Mouse (Mus musculus) forebrain, embryonic 12.5 days (tissue): ENCODE data around the gene AI464131. TPM values are rescaled to one million over a fixed set of nuclear protein-coding genes. Genes with fewer than 3 reads are reported as not detected.

Source experiments
- ATAC-seq: fragments of 200-750 bp; cut with Nextera tagmentation; 2 replicates; pipeline ENCODE4 v1.8.0; 2017; ENCODE audit warnings: moderate TSS enrichment; ENCODE audit not compliant: low FRiP score
- H3K27ac ChIP-seq: fragments of 300-500 bp; sonication (generic); 2 replicates; pipeline ENCODE4 v1.5.1; 2016; ENCODE audit warnings: mild to moderate bottlenecking
- H3K27me3 ChIP-seq: fragments of 300-500 bp; sonication (generic); 2 replicates; pipeline ENCODE4 v1.6.1; 2016; ENCODE audit warnings: mild to moderate bottlenecking
- H3K36me3 ChIP-seq: fragments of 300-500 bp; sonication (generic); replicated peaks from 2 replicates; pipeline ENCODE4 v1.6.1; 2016; ENCODE audit warnings: mild to moderate bottlenecking
- H3K4me1 ChIP-seq: fragments of 300-500 bp; sonication (generic); 2 replicates; pipeline ENCODE4 v1.6.1; 2016
- H3K4me2 ChIP-seq: fragments of 300-500 bp; sonication (generic); 2 replicates; pipeline ENCODE4 v1.6.1; 2016; ENCODE audit warnings: mild to moderate bottlenecking, moderate library complexity
- H3K4me3 ChIP-seq: fragments of 300-500 bp; sonication (generic); replicated peaks from 2 replicates; pipeline ENCODE4 v1.5.1; 2016; ENCODE audit warnings: mild to moderate bottlenecking
- H3K9ac ChIP-seq: fragments of 300-500 bp; sonication (generic); 2 replicates; pipeline ENCODE4 v1.6.1; 2016; ENCODE audit warnings: mild to moderate bottlenecking
- H3K9me3 ChIP-seq: fragments of 300-500 bp; sonication (generic); 2 replicates; pipeline ENCODE4 v1.6.1; 2016
- WGBS: fragments of 180-500 bp; shearing (Covaris S2); methylation state at CpG from one replicate; pipeline ENCODE4 v1.1.7; 2016; 5-methylcytosine and 5-hydroxymethylcytosine counted together
- polyA plus RNA-seq: library from polyadenylated mRNA; unstranded; fragments of >200 nt; fragmentation: Nextera tagmentation; extraction: Ambion mirVana; gene quantifications from 2 replicates; pipeline ENCODE4 v1.2.1, GENCODE M21; 2016

The AI464131 gene
- polyA plus RNA-seq, 1 experiment from 2014 or later: 6.3 TPM

- Histone ChIP-seq H3K4me2 (no peak overlapping the region), H3K27me3 (no peaks in the 10 kb centered on the region), H3K36me3 (peaks cover 13% of the 10 kb centered on the region; the same call in 1 of the 2 replicates), H3K9me3 (no peaks in the 10 kb centered on the region), H3K9ac (no peak overlapping the region), H3K27ac (peak overlapping the region; percentile 20; the same call in 1 of the 2 replicates), H3K4me3 (no peak overlapping the region), H3K4me1 (peaks cover 2% of the 10 kb centered on the region; the same call in 1 of the 2 replicates)
- no peak for ATAC-seq
- 65% methylated on average over 6 of the region's 6 CpGs for WGBS
These were observed 21.3 kb downstream of the AI464131 start for GRCm38 (mm10) chr4:41481601-41482017.

GRCm38 (mm10) chr4:41480254-41480653 is 22.6 kb downstream of the AI464131 start:
- Histone ChIP-seq H3K4me2 (no peak overlapping the region), H3K4me1 (peaks cover 2% of the 10 kb centered on the region; the same call in 1 of the 2 replicates), H3K27ac (no peak overlapping the region), H3K36me3 (peaks cover 13% of the 10 kb centered on the region; the same call in 1 of the 2 replicates), H3K9me3 (no peaks in the 10 kb centered on the region), H3K9ac (no peak overlapping the region), H3K4me3 (no peak overlapping the region), H3K27me3 (no peaks in the 10 kb centered on the region)
- WGBS: 86% methylated on average over 8 of the region's 8 CpGs
- no peak for ATAC-seq

GRCm38 (mm10) chr4:41479456-41479804 is 23.4 kb downstream of the AI464131 start:
- 75% methylated on average over 1 of the region's 1 CpGs for WGBS
- H3K27ac ChIP-seq: no peak overlapping the region
- no peak overlapping the region for H3K4me3 ChIP-seq
- H3K4me1 ChIP-seq: peaks cover 2% of the 10 kb centered on the region; the same call in 1 of the 2 replicates
- peaks cover 13% of the 10 kb centered on the region; the same call in 1 of the 2 replicates for H3K36me3 ChIP-seq
- no peak for ATAC-seq
- no peak overlapping the region for H3K9ac ChIP-seq
- H3K4me2 ChIP-seq: no peak overlapping the region
- no peaks in the 10 kb centered on the region for H3K9me3 ChIP-seq
- H3K27me3 ChIP-seq: no peaks in the 10 kb centered on the region

- Histone ChIP-seq H3K4me3 (no peak overlapping the region), H3K9me3 (no peaks in the 10 kb centered on the region), H3K36me3 (peaks cover 13% of the 10 kb centered on the region; the same call in 1 of the 2 replicates), H3K4me2 (no peak overlapping the region), H3K9ac (no peak overlapping the region), H3K27me3 (no peaks in the 10 kb centered on the region), H3K27ac (no peak overlapping the region), H3K4me1 (peaks cover 2% of the 10 kb centered on the region; the same call in 1 of the 2 replicates)
- WGBS: 61% methylated on average over 4 of the region's 4 CpGs
- ATAC-seq: no peak
These were observed 24.0 kb downstream of the AI464131 start for GRCm38 (mm10) chr4:41478751-41479455.

- no peak for ATAC-seq
- H3K36me3 ChIP-seq: peaks cover 13% of the 10 kb centered on the region; the same call in 1 of the 2 replicates
- WGBS: 88% methylated on average over 9 of the region's 9 CpGs
These were observed 25.2 kb downstream of the AI464131 start for GRCm38 (mm10) chr4:41477648-41478160.

GRCm38 (mm10) chr4:41471384-41471689 is 31.5 kb downstream of the AI464131 start:
- WGBS: 81% methylated on average over 1 of the region's 1 CpGs
- H3K4me1 ChIP-seq: peaks cover 31% of the 10 kb centered on the region
- H3K4me3 ChIP-seq: no peak overlapping the region
- peak overlapping the region; percentile 5; the same call in 1 of the 2 replicates for H3K4me2 ChIP-seq
- no peaks in the 10 kb centered on the region for H3K9me3 ChIP-seq
- ATAC-seq: no peak
- H3K27ac ChIP-seq: peak overlapping the region; percentile 78
- H3K27me3 ChIP-seq: no peaks in the 10 kb centered on the region
- no peak overlapping the region for H3K9ac ChIP-seq
- H3K36me3 ChIP-seq: no peaks in the 10 kb centered on the region

More at GRCm38 (mm10) chr4:41477648-41478160, 25.2 kb downstream of the AI464131 start:
- H3K4me3 ChIP-seq: no peak overlapping the region
- no peak overlapping the region for H3K9ac ChIP-seq
- peaks cover 2% of the 10 kb centered on the region; the same call in 1 of the 2 replicates for H3K4me1 ChIP-seq
- H3K27me3 ChIP-seq: no peaks in the 10 kb centered on the region
- H3K27ac ChIP-seq: no peak overlapping the region
- H3K9me3 ChIP-seq: no peaks in the 10 kb centered on the region
- no peak overlapping the region for H3K4me2 ChIP-seq

GRCm38 (mm10) chr4:41470684-41471383 is 32.0 kb downstream of the AI464131 start:
- Histone ChIP-seq H3K27ac (peak overlapping the region; percentile 78), H3K9ac (no peak overlapping the region), H3K9me3 (no peaks in the 10 kb centered on the region), H3K27me3 (no peaks in the 10 kb centered on the region), H3K4me1 (peaks cover 31% of the 10 kb centered on the region), H3K4me3 (no peak overlapping the region), H3K4me2 (peak overlapping the region; percentile 5; the same call in 1 of the 2 replicates), H3K36me3 (no peaks in the 10 kb centered on the region)
- peak; percentile 73 for ATAC-seq
- WGBS: 22% methylated on average over 5 of the region's 5 CpGs

- H3K36me3 ChIP-seq: no peaks in the 10 kb centered on the region
- H3K27ac ChIP-seq: peak overlapping the region; percentile 78
- no peak overlapping the region for H3K9ac ChIP-seq
- ATAC-seq: no peak
- H3K27me3 ChIP-seq: no peaks in the 10 kb centered on the region
- peaks cover 31% of the 10 kb centered on the region for H3K4me1 ChIP-seq
- H3K4me3 ChIP-seq: no peak overlapping the region
- no peak overlapping the region for H3K4me2 ChIP-seq
- H3K9me3 ChIP-seq: no peaks in the 10 kb centered on the region
- 44% methylated on average over 7 of the region's 7 CpGs for WGBS
These were observed 32.7 kb downstream of the AI464131 start for GRCm38 (mm10) chr4:41470051-41470683.

GRCm38 (mm10) chr4:41469199-41469598 is 33.7 kb downstream of the AI464131 start:
- Histone ChIP-seq H3K4me1 (peaks cover 31% of the 10 kb centered on the region), H3K27ac (peak overlapping the region; percentile 37; the same call in 1 of the 2 replicates), H3K4me3 (no peak overlapping the region), H3K9me3 (no peaks in the 10 kb centered on the region), H3K27me3 (no peaks in the 10 kb centered on the region), H3K4me2 (no peak overlapping the region), H3K9ac (no peak overlapping the region), H3K36me3 (no peaks in the 10 kb centered on the region)
- ATAC-seq: no peak
- 70% methylated on average over 10 of the region's 10 CpGs for WGBS

- Histone ChIP-seq H3K9me3 (no peaks in the 10 kb centered on the region), H3K27ac (no peak overlapping the region), H3K36me3 (no peaks in the 10 kb centered on the region), H3K4me2 (no peak overlapping the region), H3K4me1 (peaks cover 36% of the 10 kb centered on the region), H3K9ac (no peak overlapping the region), H3K4me3 (no peak overlapping the region), H3K27me3 (no peaks in the 10 kb centered on the region)
- 56% methylated on average over 17 of the region's 17 CpGs for WGBS
- no peak for ATAC-seq
These were observed 34.3 kb downstream of the AI464131 start for GRCm38 (mm10) chr4:41468396-41469080.

- ATAC-seq: peak; percentile 21; the same call in 1 of the 2 replicates
- 3% methylated on average over 17 of the region's 17 CpGs for WGBS
- Histone ChIP-seq H3K27ac (0 out of 2 replicates have a peak overlapping the region, but pooled peaks have one; percentile 11), H3K4me1 (peaks cover 24% of the 10 kb centered on the region), H3K9ac (peak overlapping the region; percentile 69), H3K36me3 (no peaks in the 10 kb centered on the region), H3K27me3 (no peaks in the 10 kb centered on the region), H3K4me2 (peak overlapping the region; percentile 58), H3K4me3 (peak overlapping the region; percentile 77), H3K9me3 (no peaks in the 10 kb centered on the region)
These were observed 37.6 kb downstream of the AI464131 start for GRCm38 (mm10) chr4:41465287-41465665.
